Mouse (Mus musculus): ENCODE data around the gene Dgkg. TPM values are rescaled to one million over a fixed set of nuclear protein-coding genes. Genes with fewer than 3 reads are reported as not detected.

Dgkg gene
- polyA plus RNA-seq, 1 experiment from 2014 or later = 5.5 TPM

DNA sequence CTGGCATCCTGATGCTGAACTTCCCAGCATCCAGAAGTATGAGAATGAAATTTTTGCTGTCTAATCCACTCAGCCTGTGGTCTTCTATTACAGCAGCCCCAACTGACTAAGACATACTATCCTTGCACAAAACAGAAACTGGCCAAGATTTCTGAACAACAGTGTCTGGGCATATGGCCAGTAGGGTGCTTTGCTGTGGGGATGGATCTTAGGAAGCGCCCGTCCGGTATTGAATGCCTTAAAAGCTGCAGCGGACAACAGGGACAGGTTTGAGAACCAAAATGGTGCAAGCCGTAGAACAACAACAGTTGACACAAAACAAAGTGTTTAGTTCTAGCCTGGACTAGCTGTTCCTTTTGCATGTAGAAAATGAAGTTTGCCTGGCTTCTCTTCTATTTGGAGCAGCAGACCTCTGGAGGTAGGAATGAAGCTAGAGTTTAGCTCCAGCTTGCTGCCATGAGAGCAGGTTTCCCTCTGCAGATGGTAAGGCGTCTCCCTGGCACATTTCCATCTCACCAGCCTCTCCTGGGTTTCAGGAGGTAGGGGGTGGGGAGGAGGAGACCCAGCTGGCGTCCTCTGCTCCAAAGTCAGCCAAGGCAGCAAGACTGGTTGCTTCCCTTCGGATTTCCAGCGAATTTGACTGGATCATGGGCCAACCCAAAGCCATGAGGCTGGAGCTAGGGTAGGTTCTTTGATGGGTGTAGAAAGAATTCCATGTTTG lies 165.4 kb downstream of the Dgkg start:
- Histone ChIP-seq H3K9ac (ENCODE audit: low read depth, low read length) (no peak overlapping the region), H3K4me1 (ENCODE audit: control insufficient read depth, insufficient read depth, low read length) (no peaks in the 10 kb centered on the region), H3K36me3 (ENCODE audit: control insufficient read depth, insufficient read depth, low read length) (no peaks in the 10 kb centered on the region), H3K4me3 (ENCODE audit: low read length) (no peak overlapping the region), H3K27me3 (replicated peaks; ENCODE audit: control insufficient read depth, insufficient read depth, low read length) (no peaks in the 10 kb centered on the region), H3K27ac (ENCODE audit: low read length) (no peak overlapping the region), H3K9me3 (ENCODE audit: control insufficient read depth, low read length) (no peaks in the 10 kb centered on the region), H3K4me2 (ENCODE audit: low read depth, low read length) (no peak overlapping the region)
- no peak for ATAC-seq
- WGBS = 81% methylated on average over 9 of the region's 9 CpGs

DNA sequence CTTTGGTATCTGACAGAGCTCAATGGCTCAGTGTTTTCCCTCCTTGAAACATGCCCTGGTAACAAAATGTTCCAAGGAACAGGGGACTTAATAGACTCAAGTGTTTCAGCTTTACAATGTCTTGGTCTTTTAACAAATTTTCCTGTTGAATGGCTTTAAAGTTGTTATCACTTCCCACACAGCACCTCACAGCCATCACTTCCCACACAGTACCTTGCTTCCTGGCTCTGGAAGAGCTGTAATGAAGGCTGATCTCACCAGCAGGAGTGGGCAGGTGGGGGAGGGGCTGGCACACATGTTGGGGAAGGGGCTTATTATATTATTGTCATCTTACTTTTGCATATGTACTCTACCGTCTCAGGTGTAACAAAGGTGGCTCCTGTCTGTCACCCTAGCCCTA lies 173.1 kb downstream of the Dgkg start:
- no peaks in the 10 kb centered on the region for H3K4me1 ChIP-seq (ENCODE audit: control insufficient read depth, insufficient read depth, low read length)
- H3K4me3 ChIP-seq (ENCODE audit: low read length) = no peak overlapping the region
- 95% methylated on average over 1 of the region's 1 CpGs for WGBS
- no peak for ATAC-seq
- H3K4me2 ChIP-seq (ENCODE audit: low read depth, low read length) = no peak overlapping the region
- no peaks in the 10 kb centered on the region for H3K36me3 ChIP-seq (ENCODE audit: control insufficient read depth, insufficient read depth, low read length)
- no peaks in the 10 kb centered on the region for H3K27me3 ChIP-seq (replicated peaks; ENCODE audit: control insufficient read depth, insufficient read depth, low read length)
- no peak overlapping the region for H3K9ac ChIP-seq (ENCODE audit: low read depth, low read length)
- no peaks in the 10 kb centered on the region for H3K9me3 ChIP-seq (ENCODE audit: control insufficient read depth, low read length)
- no peak overlapping the region for H3K27ac ChIP-seq (ENCODE audit: low read length)

DNA sequence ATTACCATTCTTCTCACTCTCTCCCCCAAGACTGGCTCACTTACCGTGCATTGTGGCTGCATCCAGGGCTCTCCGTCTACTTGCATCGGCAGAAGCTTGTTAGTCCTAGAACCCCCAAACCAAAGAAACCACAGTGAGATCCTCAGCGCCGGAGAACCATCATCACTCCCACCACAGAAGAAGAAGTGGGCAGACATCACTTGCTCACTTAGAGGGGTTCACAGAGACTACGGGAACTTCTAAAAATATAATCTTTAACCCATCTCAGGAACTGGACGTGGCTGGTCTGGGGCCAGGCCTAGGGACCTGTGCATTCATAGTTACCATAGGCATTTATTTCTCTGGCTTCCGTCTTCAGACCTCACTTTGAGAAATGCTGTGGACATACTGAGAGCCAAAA lies 177.7 kb downstream of the Dgkg start:
- Histone ChIP-seq H3K4me2 (ENCODE audit: low read depth, low read length) (no peak overlapping the region), H3K4me3 (ENCODE audit: low read length) (no peak overlapping the region), H3K27me3 (replicated peaks; ENCODE audit: control insufficient read depth, insufficient read depth, low read length) (no peaks in the 10 kb centered on the region), H3K9ac (ENCODE audit: low read depth, low read length) (no peak overlapping the region), H3K9me3 (ENCODE audit: control insufficient read depth, low read length) (no peaks in the 10 kb centered on the region), H3K4me1 (ENCODE audit: control insufficient read depth, insufficient read depth, low read length) (no peaks in the 10 kb centered on the region), H3K36me3 (ENCODE audit: control insufficient read depth, insufficient read depth, low read length) (no peaks in the 10 kb centered on the region), H3K27ac (ENCODE audit: low read length) (no peak overlapping the region)
- 86% methylated on average over 8 of the region's 8 CpGs for WGBS
- ATAC-seq = no peak

DNA sequence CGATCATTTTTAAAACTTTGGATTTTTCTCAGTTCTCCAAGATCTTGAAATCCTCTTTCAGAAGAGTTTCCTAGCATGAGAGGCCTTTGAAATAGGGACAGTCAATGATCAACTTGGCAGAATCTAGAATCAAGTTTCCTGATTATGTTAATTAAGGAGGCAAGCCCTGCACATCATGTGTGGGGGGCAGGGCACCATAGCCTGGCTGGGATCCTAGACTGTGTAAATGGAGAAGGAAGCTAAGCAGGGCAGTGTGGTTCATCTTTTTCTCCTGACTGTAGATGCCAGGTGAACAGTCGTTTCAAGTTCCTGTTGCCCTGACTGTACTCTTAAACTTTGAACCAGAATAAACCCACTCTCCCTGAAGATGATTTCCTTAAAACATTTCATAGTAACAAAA lies 185.3 kb downstream of the Dgkg start:
- Histone ChIP-seq H3K27ac (ENCODE audit: low read length) (no peak overlapping the region), H3K4me3 (ENCODE audit: low read length) (no peak overlapping the region), H3K4me2 (ENCODE audit: low read depth, low read length) (no peak overlapping the region), H3K36me3 (ENCODE audit: control insufficient read depth, insufficient read depth, low read length) (no peaks in the 10 kb centered on the region), H3K4me1 (ENCODE audit: control insufficient read depth, insufficient read depth, low read length) (no peaks in the 10 kb centered on the region), H3K27me3 (replicated peaks; ENCODE audit: control insufficient read depth, insufficient read depth, low read length) (no peaks in the 10 kb centered on the region), H3K9me3 (ENCODE audit: control insufficient read depth, low read length) (peaks cover 4% of the 10 kb centered on the region; the same call in 1 of the 2 replicates), H3K9ac (ENCODE audit: low read depth, low read length) (no peak overlapping the region)
- no peak for ATAC-seq
- WGBS = 73% methylated on average over 2 of the region's 2 CpGs

DNA sequence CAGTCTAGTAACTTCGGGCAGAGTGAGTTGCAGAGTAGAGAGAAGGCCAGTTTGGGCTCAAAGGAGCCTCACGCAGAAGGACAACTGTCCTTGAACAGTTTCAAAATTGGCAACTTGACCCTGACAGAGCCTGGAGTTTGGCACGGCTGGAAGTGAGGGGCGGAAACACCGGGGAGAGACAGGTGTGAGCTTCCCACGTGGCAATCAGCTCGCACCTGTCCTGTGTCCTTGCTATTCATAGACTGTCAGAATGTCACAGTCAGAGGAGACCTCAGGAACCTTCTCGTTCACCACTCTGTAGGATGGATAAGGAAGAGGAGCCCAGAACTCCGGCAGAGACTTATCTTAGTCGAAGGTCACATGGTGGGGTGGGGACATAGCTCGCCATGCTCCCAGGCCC lies 187.6 kb downstream of the Dgkg start:
- peak; percentile 62; the same call in 1 of the 2 replicates for ATAC-seq
- 76% methylated on average over 11 of the region's 11 CpGs for WGBS
- H3K9me3 ChIP-seq (ENCODE audit: control insufficient read depth, low read length) = peaks cover 4% of the 10 kb centered on the region; the same call in 1 of the 2 replicates

DNA sequence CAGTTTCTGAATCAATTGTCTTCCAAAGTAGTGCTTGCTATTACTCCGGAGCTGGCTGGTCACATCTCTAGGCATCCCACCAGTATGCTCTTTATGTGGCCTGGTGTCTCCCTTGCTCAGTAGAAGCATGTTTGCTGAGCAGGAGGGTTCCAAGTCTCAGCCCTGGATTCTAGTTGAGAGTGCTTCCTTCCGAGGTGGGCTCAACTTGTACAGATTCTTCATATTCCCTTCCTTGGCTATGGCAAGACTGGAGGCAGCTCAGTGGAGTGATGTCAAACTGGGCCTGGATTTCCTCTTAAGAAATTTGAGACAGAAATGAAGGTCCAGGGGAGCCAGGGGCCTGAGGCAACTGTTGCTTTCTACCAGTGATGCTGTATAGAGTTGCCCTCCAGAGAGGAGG lies 189.9 kb downstream of the Dgkg start:
- ATAC-seq = no peak
- no peaks in the 10 kb centered on the region for H3K9me3 ChIP-seq (ENCODE audit: control insufficient read depth, low read length)
- H3K27me3 ChIP-seq (replicated peaks; ENCODE audit: control insufficient read depth, insufficient read depth, low read length) = no peaks in the 10 kb centered on the region
- no peak overlapping the region for H3K9ac ChIP-seq (ENCODE audit: low read depth, low read length)
- H3K36me3 ChIP-seq (ENCODE audit: control insufficient read depth, insufficient read depth, low read length) = no peaks in the 10 kb centered on the region
- WGBS = 83% methylated on average over 2 of the region's 2 CpGs
- no peak overlapping the region for H3K27ac ChIP-seq (ENCODE audit: low read length)
- H3K4me1 ChIP-seq (ENCODE audit: control insufficient read depth, insufficient read depth, low read length) = no peaks in the 10 kb centered on the region
- no peak overlapping the region for H3K4me2 ChIP-seq (ENCODE audit: low read depth, low read length)
- H3K4me3 ChIP-seq (ENCODE audit: low read length) = no peak overlapping the region

More for the DNA sequence above, 187.6 kb downstream of the Dgkg start:
- no peak overlapping the region for H3K4me3 ChIP-seq (ENCODE audit: low read length)
- no peaks in the 10 kb centered on the region for H3K27me3 ChIP-seq (replicated peaks; ENCODE audit: control insufficient read depth, insufficient read depth, low read length)
- no peaks in the 10 kb centered on the region for H3K36me3 ChIP-seq (ENCODE audit: control insufficient read depth, insufficient read depth, low read length)
- H3K4me2 ChIP-seq (ENCODE audit: low read depth, low read length) = no peak overlapping the region
- no peak overlapping the region for H3K9ac ChIP-seq (ENCODE audit: low read depth, low read length)
- H3K27ac ChIP-seq (ENCODE audit: low read length) = no peak overlapping the region
- H3K4me1 ChIP-seq (ENCODE audit: control insufficient read depth, insufficient read depth, low read length) = no peaks in the 10 kb centered on the region

DNA sequence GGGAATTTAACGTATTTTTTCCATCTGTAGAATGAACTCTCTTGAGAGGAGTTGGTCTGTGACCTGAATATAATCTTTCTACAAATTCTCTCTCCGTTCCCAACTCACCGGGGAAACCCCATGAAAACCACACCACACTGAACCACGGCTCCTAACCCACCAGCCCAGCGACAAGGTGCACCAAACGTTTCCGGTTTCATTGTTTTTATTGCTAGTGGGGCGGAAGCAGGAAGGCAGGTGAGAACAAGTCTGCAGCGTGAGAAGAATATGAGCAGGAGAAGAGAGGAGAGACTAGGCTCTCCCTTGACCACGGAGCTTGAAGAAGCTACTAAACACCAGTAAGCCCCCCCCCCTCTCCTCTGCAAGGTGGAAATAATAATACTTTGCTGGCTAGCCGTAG lies 190.6 kb downstream of the Dgkg start:
- H3K27me3 ChIP-seq (replicated peaks; ENCODE audit: control insufficient read depth, insufficient read depth, low read length) = no peaks in the 10 kb centered on the region
- H3K9me3 ChIP-seq (ENCODE audit: control insufficient read depth, low read length) = no peaks in the 10 kb centered on the region
- H3K36me3 ChIP-seq (ENCODE audit: control insufficient read depth, insufficient read depth, low read length) = no peaks in the 10 kb centered on the region
- H3K9ac ChIP-seq (ENCODE audit: low read depth, low read length) = no peak overlapping the region
- no peaks in the 10 kb centered on the region for H3K4me1 ChIP-seq (ENCODE audit: control insufficient read depth, insufficient read depth, low read length)
- no peak overlapping the region for H3K27ac ChIP-seq (ENCODE audit: low read length)
- H3K4me3 ChIP-seq (ENCODE audit: low read length) = no peak overlapping the region
- no peak overlapping the region for H3K4me2 ChIP-seq (ENCODE audit: low read depth, low read length)
- ATAC-seq = no peak
- WGBS = 75% methylated on average over 11 of the region's 11 CpGs

DNA sequence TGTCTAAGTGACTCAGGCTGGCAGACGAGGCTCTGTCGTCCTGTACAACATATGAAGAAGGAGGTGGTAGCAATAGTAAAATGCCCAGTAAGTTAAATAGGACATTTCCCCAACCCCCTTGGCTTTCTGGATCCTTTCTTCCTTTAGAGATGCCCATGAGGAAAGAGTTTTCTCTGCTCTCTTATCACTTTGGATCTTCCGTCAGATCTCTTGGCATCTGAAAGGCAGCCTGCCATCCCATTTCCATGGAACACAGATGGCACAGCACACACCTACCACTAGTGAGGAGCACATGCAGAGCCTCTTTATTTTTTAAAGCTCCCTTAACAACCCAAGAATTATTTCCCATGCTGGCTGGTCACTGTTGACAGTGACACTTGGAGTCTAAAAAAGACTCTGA lies 194.8 kb downstream of the Dgkg start:
- Histone ChIP-seq H3K4me2 (ENCODE audit: low read depth, low read length) (no peak overlapping the region), H3K27me3 (replicated peaks; ENCODE audit: control insufficient read depth, insufficient read depth, low read length) (no peaks in the 10 kb centered on the region), H3K4me3 (ENCODE audit: low read length) (no peak overlapping the region), H3K9ac (ENCODE audit: low read depth, low read length) (no peak overlapping the region), H3K4me1 (ENCODE audit: control insufficient read depth, insufficient read depth, low read length) (no peaks in the 10 kb centered on the region), H3K9me3 (ENCODE audit: control insufficient read depth, low read length) (no peaks in the 10 kb centered on the region), H3K27ac (ENCODE audit: low read length) (no peak overlapping the region), H3K36me3 (ENCODE audit: control insufficient read depth, insufficient read depth, low read length) (no peaks in the 10 kb centered on the region)
- ATAC-seq = no peak
- WGBS = 78% methylated on average over 3 of the region's 3 CpGs

DNA sequence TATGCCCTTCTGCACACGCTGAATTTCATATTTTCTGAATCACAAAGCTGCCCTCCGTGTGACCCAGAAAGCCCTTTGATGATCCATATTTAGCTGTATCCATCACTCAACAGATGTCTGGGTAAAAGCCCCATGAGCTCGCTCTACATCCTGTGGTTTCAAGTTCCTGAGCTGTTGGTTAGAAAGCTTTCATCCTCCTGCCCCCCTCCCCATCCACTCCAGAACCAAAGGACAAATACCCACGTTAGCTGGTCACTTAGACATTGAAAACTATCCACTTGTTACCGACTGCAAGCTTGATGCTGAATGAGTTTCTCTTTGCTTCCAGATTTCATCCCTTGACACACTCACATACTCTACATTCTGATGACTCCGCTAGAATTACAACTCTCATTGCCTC lies 195.3 kb downstream of the Dgkg start:
- Histone ChIP-seq H3K4me2 (ENCODE audit: low read depth, low read length) (no peak overlapping the region), H3K4me1 (ENCODE audit: control insufficient read depth, insufficient read depth, low read length) (no peaks in the 10 kb centered on the region), H3K36me3 (ENCODE audit: control insufficient read depth, insufficient read depth, low read length) (no peaks in the 10 kb centered on the region), H3K9me3 (ENCODE audit: control insufficient read depth, low read length) (no peaks in the 10 kb centered on the region), H3K4me3 (ENCODE audit: low read length) (no peak overlapping the region), H3K9ac (ENCODE audit: low read depth, low read length) (no peak overlapping the region), H3K27ac (ENCODE audit: low read length) (no peak overlapping the region), H3K27me3 (replicated peaks; ENCODE audit: control insufficient read depth, insufficient read depth, low read length) (no peaks in the 10 kb centered on the region)
- no peak for ATAC-seq
- 67% methylated on average over 6 of the region's 6 CpGs for WGBS

DNA sequence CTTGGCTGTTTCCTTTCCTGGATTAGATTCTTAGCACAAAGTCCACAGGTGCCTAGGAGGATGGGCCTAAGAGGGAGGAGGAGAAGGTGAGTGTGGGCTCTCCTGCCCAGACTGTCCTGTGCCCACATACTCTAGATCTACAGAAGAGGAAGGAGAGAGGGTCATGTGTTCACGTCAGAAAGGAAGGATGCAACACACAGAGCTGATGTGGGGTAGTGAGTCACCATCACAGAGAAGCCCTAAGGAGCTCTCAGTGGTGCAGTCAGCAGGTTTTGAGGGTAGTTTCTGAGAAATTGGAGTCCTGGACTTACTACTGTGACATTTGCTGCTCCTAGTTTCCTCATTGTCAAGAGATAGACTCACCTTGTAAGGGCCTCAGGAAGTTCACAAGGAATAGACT lies 196.1 kb downstream of the Dgkg start:
- WGBS = 74% methylated on average over 1 of the region's 1 CpGs
- Histone ChIP-seq H3K4me3 (ENCODE audit: low read length) (no peak overlapping the region), H3K27ac (ENCODE audit: low read length) (no peak overlapping the region), H3K4me1 (ENCODE audit: control insufficient read depth, insufficient read depth, low read length) (no peaks in the 10 kb centered on the region), H3K27me3 (replicated peaks; ENCODE audit: control insufficient read depth, insufficient read depth, low read length) (no peaks in the 10 kb centered on the region), H3K4me2 (ENCODE audit: low read depth, low read length) (no peak overlapping the region), H3K36me3 (ENCODE audit: control insufficient read depth, insufficient read depth, low read length) (no peaks in the 10 kb centered on the region), H3K9ac (ENCODE audit: low read depth, low read length) (no peak overlapping the region), H3K9me3 (ENCODE audit: control insufficient read depth, low read length) (no peaks in the 10 kb centered on the region)
- ATAC-seq = peak; percentile 42; the same call in 1 of the 2 replicates

Measured in intestine, embryonic 16.5 days (tissue).